Mouse (Mus musculus): ENCODE data around the gene Rps12.

DNA sequence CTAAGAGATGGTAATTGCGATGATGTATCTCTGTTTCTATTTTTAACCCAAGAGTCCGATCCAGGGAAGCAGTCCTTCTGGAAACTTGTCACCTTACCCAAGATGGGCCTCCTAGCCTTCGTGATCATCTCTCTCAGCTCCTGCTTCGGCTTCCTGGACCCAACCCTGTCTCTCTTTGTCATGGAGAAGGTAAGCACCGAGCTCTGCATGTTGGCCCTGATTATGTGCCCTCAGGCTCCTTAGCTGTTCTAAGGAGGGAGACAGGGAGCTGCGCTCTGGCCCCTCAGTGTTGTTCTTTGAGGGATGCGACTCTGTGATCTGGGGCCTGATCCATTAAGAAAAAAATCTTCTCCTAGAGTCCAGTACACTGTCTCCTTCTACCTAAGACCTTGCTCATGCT, 29.2 kb upstream of the Rps12 start:
- TF ChIP-seq TCF3 (IDR thresholded peaks at IDR 0.05; ENCODE audit: insufficient read length, low read depth) (no peak), MAX (IDR thresholded peaks at IDR 0.05; ENCODE audit: low read depth) (no peak), POLR2A (IDR thresholded peaks at IDR 0.05; ENCODE audit: insufficient read length, low read depth) (no peak), REST (IDR thresholded peaks at IDR 0.05; ENCODE audit: insufficient read depth, insufficient read length) (no peak), E2F4 (IDR thresholded peaks at IDR 0.05; ENCODE audit: insufficient read depth) (no peak), TCF12 (IDR thresholded peaks at IDR 0.05; ENCODE audit: insufficient read depth, poor library complexity, severe bottlenecking) (no peak), POLR2AphosphoS2 (IDR thresholded peaks at IDR 0.05; ENCODE audit: insufficient read length, low read depth) (no peak), CEBPB (IDR thresholded peaks at IDR 0.05; ENCODE audit: insufficient read depth, poor library complexity, severe bottlenecking) (no peak), SRF (IDR thresholded peaks at IDR 0.05; ENCODE audit: control insufficient read depth, insufficient read length, low read depth) (no peak), MYOD1 (IDR thresholded peaks at IDR 0.05; ENCODE audit: control insufficient read depth in 1 of 3, insufficient read length in 2 of 3, low read depth in 2 of 3) (no peak), USF1 (IDR thresholded peaks at IDR 0.05; ENCODE audit: low read depth) (no peak)

All from myocyte (in vitro differentiated cells).